Mouse (Mus musculus): ENCODE data around the gene Acoxl.

GRCm38 (mm10) chr2:128158734-128159410 lies 320.2 kb downstream of the Acoxl start:
- no peak for TF ChIP-seq CTCF (conservative IDR thresholded peaks at IDR 0.05; ENCODE audit: insufficient read depth, insufficient read length, low read depth, low read length)
- no peak for TF ChIP-seq POLR2A (IDR thresholded peaks at IDR 0.05; ENCODE audit: low read depth, low read length)
